Mouse (Mus musculus) ES-Bruce4 (cell line): ENCODE results near the gene Rbpjl. TPM values are rescaled to one million over a fixed set of nuclear protein-coding genes. Genes with fewer than 3 reads are reported as not detected.

Experiments used
- H3K27ac ChIP-seq: 2 replicates; pipeline ENCODE4 v1.5.1; 2012; ENCODE audit warnings: low read length, inconsistent platforms; ENCODE audit not compliant: insufficient read depth
- H3K27me3 ChIP-seq: 2 replicates; pipeline ENCODE4 v1.6.1; 2012; ENCODE audit warnings: mild to moderate bottlenecking, low read length, inconsistent platforms; ENCODE audit not compliant: control insufficient read depth, poor library complexity, insufficient read depth, severe bottlenecking
- H3K36me3 ChIP-seq: 2 replicates; pipeline ENCODE4 v1.6.1; 2012; ENCODE audit warnings: inconsistent platforms, mild to moderate bottlenecking, low read length, moderate library complexity; ENCODE audit not compliant: control insufficient read depth, poor library complexity, insufficient read depth, severe bottlenecking
- H3K4me1 ChIP-seq: one replicate; pipeline ENCODE4 v1.8.1; 2011; ENCODE audit warnings: low read length; ENCODE audit not compliant: control insufficient read depth, insufficient read depth
- H3K4me3 ChIP-seq: 2 replicates; pipeline ENCODE4 v1.5.1; 2011; ENCODE audit warnings: low read depth, mild to moderate bottlenecking, low read length
- H3K9ac ChIP-seq: 2 replicates; pipeline ENCODE4 v1.6.1; 2012; ENCODE audit warnings: low read depth, mild to moderate bottlenecking, inconsistent platforms; ENCODE audit not compliant: poor library complexity, severe bottlenecking
- H3K9me3 ChIP-seq: replicated peaks from 2 replicates; pipeline ENCODE4 v1.6.1; 2012; ENCODE audit warnings: mild to moderate bottlenecking, low read length, inconsistent platforms; ENCODE audit not compliant: control insufficient read depth, poor library complexity, insufficient read depth, severe bottlenecking
- CTCF ChIP-seq: IDR thresholded peaks from one replicate; pipeline ENCODE4 v1.8.1; 2011; ENCODE audit warnings: low read depth, low read length
- EP300 ChIP-seq: IDR thresholded peaks from 2 replicates; pipeline ENCODE4 v1.6.1; 2011; ENCODE audit warnings: low read depth, low read length; ENCODE audit not compliant: insufficient read depth
- POLR2A ChIP-seq: IDR thresholded peaks from one replicate; pipeline ENCODE4 v1.8.1; 2011; ENCODE audit warnings: low read length; ENCODE audit not compliant: insufficient read depth
- polyA plus RNA-seq: library from polyadenylated mRNA; stranded (reverse); fragments of >200 nt; gene quantifications from 2 replicates; pipeline ENCODE4 v1.2.4, GENCODE M21; 2011; ENCODE audit warnings: low read depth; ENCODE audit not compliant: missing spikeins, insufficient read depth, insufficient read length

Gene Rbpjl
- polyA plus RNA-seq = not detected in 2 replicates

DNA sequence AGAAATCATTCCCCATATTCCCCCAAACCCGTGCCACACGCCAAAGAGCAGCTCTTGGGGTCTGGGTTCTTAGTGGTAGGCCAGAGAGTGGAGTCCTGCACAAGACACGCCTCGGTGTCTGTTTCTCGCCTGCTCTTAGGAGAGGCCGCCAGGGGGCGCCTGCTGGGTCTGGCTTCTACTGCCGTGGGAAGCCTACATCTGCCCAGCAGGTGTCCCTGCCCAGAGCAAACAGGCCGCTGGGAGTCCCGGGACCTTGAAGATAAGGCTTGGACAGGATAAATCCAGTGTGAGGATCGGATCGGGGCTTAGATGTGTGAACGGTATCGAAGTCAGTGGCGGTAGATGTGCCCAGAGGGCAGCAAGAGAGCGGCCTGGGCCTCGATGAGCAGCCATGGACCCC, at the start of gene Rbpjl:
Rbpjl (plus strand) TSS at position 236 of the 400 bp plus-strand sequence.
- peaks cover 3% of the 10 kb centered on the region for H3K27me3 ChIP-seq
- TF ChIP-seq POLR2A (no peak), EP300 (no peak), CTCF (peak; percentile 81)
- no peaks in the 10 kb centered on the region; the same call in 1 of the 2 replicates for H3K9me3 ChIP-seq
- H3K9ac ChIP-seq = no peak within 1 kb of the TSS
- no peak within 1 kb of the TSS for H3K4me3 ChIP-seq
- no peaks in the 10 kb centered on the region for H3K36me3 ChIP-seq
- no peak within 1 kb of the TSS for H3K27ac ChIP-seq
- H3K4me1 ChIP-seq = no peaks in the 10 kb centered on the region

GRCm38 (mm10) chr2:164353356-164353755, 49.6 kb upstream of the Rbpjl start:
- Histone ChIP-seq H3K9me3 (0 out of 2 replicates have a peak, but pooled peaks cover 2% of the 10 kb centered on the region), H3K4me1 (no peaks in the 10 kb centered on the region), H3K4me3 (no peak overlapping the region), H3K36me3 (no peaks in the 10 kb centered on the region), H3K27ac (no peak overlapping the region), H3K9ac (no peak overlapping the region), H3K27me3 (no peaks in the 10 kb centered on the region; the same call in 1 of the 2 replicates)
- no peak for TF ChIP-seq CTCF
- TF ChIP-seq EP300 = no peak
- TF ChIP-seq POLR2A = no peak

DNA sequence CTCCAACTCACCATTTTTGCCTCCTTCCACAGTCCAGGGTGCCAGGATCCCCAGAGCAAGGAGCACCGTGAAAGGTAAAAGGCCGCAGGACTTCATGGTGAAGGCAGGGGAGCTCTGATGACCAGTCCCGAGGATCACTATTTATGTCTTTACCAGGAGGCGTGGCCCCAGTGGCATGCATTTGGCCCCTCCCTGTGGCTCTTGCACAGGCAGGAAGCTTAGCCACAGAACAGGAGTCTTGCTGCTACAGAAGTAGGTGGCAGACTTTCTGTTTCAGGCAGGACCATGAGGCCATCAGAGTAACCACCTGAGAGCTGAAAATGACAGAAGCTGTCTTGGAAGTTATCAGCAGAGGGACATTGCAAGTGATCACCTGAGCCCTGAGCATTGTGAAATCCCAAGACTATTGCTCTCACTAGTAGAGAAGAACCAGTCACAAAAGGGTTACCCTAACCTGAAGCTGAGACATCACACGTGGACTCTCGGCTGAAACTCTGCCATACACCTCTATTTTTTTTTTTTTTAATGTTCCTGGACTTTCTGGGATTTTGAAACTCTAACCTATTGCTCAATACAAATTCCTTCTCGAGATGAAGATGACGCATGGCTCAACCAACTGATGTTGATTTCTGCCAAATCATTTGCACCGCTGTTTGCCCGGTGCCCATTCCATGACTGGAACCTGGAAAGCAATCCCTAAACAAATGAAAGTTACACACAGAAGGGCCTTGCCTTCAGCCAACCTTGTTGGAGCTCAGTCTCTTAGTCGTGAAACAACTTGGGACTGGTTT, 46.6 kb upstream of the Rbpjl start:
- TF ChIP-seq CTCF = no peak
- TF ChIP-seq POLR2A = no peak
- no peak for TF ChIP-seq EP300
- no peaks in the 10 kb centered on the region; the same call in 1 of the 2 replicates for H3K27me3 ChIP-seq
- H3K4me1 ChIP-seq = no peaks in the 10 kb centered on the region
- H3K27ac ChIP-seq = no peak overlapping the region
- H3K9me3 ChIP-seq = no peaks in the 10 kb centered on the region
- no peaks in the 10 kb centered on the region for H3K36me3 ChIP-seq
- no peak overlapping the region for H3K9ac ChIP-seq
- H3K4me3 ChIP-seq = no peak overlapping the region

DNA sequence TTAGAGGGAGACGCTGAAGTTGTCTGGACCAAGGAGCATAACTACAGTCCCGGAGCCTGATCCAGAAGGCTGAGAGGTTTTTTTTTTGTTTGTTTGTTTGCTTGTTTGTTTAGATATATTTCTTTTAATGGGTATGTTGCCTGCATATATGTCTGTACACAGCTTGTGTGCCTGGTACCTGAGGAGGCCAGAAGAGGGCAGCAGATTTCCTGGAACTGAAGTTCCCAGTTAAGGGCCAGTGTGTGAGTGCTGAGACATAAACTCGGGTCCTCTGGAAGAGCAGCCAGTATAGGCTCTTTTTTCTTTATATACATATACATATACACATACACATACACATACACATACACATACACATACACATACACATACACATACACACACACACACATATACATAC, 44.6 kb upstream of the Rbpjl start:
- Histone ChIP-seq H3K4me1 (no peaks in the 10 kb centered on the region), H3K9me3 (no peaks in the 10 kb centered on the region), H3K36me3 (no peaks in the 10 kb centered on the region), H3K27ac (no peak overlapping the region), H3K9ac (no peak overlapping the region), H3K27me3 (no peaks in the 10 kb centered on the region; the same call in 1 of the 2 replicates), H3K4me3 (no peak overlapping the region)
- TF ChIP-seq CTCF (peak; percentile 56), POLR2A (no peak)

GRCm38 (mm10) chr2:164359031-164359430, 43.9 kb upstream of the Rbpjl start:
- H3K9ac ChIP-seq = no peak overlapping the region
- H3K9me3 ChIP-seq = no peaks in the 10 kb centered on the region
- TF ChIP-seq CTCF = no peak
- TF ChIP-seq POLR2A = no peak
- TF ChIP-seq EP300 = no peak
- no peaks in the 10 kb centered on the region for H3K36me3 ChIP-seq
- H3K4me3 ChIP-seq = no peak overlapping the region
- no peaks in the 10 kb centered on the region for H3K4me1 ChIP-seq
- H3K27ac ChIP-seq = no peak overlapping the region
- no peaks in the 10 kb centered on the region; the same call in 1 of the 2 replicates for H3K27me3 ChIP-seq

- no peaks in the 10 kb centered on the region for H3K36me3 ChIP-seq
- no peaks in the 10 kb centered on the region for H3K9me3 ChIP-seq
- H3K4me1 ChIP-seq = no peaks in the 10 kb centered on the region
- H3K9ac ChIP-seq = no peak overlapping the region
- H3K27ac ChIP-seq = no peak overlapping the region
- H3K27me3 ChIP-seq = no peaks in the 10 kb centered on the region; the same call in 1 of the 2 replicates
- no peak overlapping the region for H3K4me3 ChIP-seq
- no peak for TF ChIP-seq CTCF
- TF ChIP-seq EP300 = no peak
- TF ChIP-seq POLR2A = no peak
These were observed 43.3 kb upstream of the Rbpjl start for GRCm38 (mm10) chr2:164359668-164360067.
